Mouse (Mus musculus): ENCODE measurements around the gene Npas1. TPM values are rescaled to one million over a fixed set of nuclear protein-coding genes. Genes with fewer than 3 reads are reported as not detected.

Npas1 gene
- polyA plus RNA-seq (2014; fragmentation: Nextera tagmentation; extraction: Ambion mirVana) = 0.10 TPM in 1 of 2 replicates, not detected in the other

DNA sequence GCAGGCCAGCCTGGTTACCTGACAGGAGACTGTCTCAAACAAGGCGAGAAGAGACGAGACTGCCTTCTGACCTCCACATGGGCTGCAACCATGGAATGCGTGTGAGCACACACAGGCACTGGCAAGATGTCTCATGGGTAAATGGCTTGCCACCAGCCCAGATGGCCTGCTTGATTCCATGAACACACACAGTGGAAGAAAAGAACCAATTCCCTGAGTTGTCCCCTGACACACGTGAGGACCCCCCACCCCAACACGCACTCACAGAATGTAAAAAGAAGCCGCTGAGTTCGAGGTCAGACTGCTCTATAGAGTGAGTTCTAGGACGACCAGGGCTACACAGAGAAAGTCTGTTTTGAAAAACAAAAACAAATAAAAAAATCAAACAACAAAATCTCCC is at the start of gene Npas1:
Gene Npas1 (minus strand): TSS at position 101 of the 400 bp plus-strand sequence.
- 85% methylated on average over 8 of the region's 8 CpGs for WGBS
- Histone ChIP-seq H3K36me3 (ENCODE audit: control insufficient read depth, insufficient read depth, low read length) (no peaks in the 10 kb centered on the region), H3K4me2 (ENCODE audit: low read depth, severe bottlenecking) (peak within 1 kb of the TSS; percentile 46), H3K4me3 (ENCODE audit: low read depth, low read length) (peak within 1 kb of the TSS; percentile 20; the same call in 1 of the 2 replicates), H3K9ac (ENCODE audit: low read length) (no peak within 1 kb of the TSS), H3K27me3 (ENCODE audit: control insufficient read depth, insufficient read depth, low read length) (peaks cover 50% of the 10 kb centered on the region), H3K9me3 (ENCODE audit: control insufficient read depth, low read length) (peaks cover 2% of the 10 kb centered on the region; the same call in 1 of the 2 replicates), H3K4me1 (ENCODE audit: control insufficient read depth, insufficient read depth, low read length) (peaks cover 4% of the 10 kb centered on the region; the same call in 1 of the 2 replicates), H3K27ac (replicated peaks; ENCODE audit: low read depth, low read length) (no peak within 1 kb of the TSS)
- DNase-seq (ENCODE audit: low spot score) (no peak), ATAC-seq (ENCODE audit: insufficient number of reproducible peaks, low FRiP score, low TSS enrichment, low read depth) (no peak)

DNA sequence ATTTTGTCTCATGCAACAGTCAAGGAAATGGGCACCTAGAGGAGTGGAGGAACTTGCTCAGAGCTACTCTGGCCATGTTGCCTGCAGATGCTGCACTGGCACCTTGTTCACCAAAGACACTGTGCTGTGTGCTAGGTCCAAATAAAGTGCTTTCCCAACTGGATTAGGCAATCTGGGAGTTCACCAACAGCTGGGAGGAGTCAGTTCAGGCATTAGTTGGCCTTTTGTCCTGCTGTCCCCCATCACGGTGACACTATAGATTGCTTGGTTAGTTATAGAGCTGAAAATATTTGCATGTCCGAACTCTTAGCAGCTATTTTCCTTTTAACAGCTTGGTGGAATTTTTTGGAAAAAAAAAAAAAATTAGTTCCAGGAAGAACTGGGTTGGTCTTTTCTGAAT is 48.5 kb upstream of the Npas1 start:
- 98% methylated on average over 2 of the region's 2 CpGs for WGBS
- Histone ChIP-seq H3K9me3 (ENCODE audit: control insufficient read depth, low read length) (no peaks in the 10 kb centered on the region), H3K4me3 (ENCODE audit: low read depth, low read length) (no peak overlapping the region), H3K36me3 (ENCODE audit: control insufficient read depth, insufficient read depth, low read length) (peaks cover 2% of the 10 kb centered on the region; the same call in 1 of the 2 replicates), H3K4me1 (ENCODE audit: control insufficient read depth, insufficient read depth, low read length) (no peaks in the 10 kb centered on the region), H3K27ac (replicated peaks; ENCODE audit: low read depth, low read length) (no peak overlapping the region), H3K27me3 (ENCODE audit: control insufficient read depth, insufficient read depth, low read length) (no peaks in the 10 kb centered on the region), H3K9ac (ENCODE audit: low read length) (no peak overlapping the region), H3K4me2 (ENCODE audit: low read depth, severe bottlenecking) (no peak overlapping the region)
- ATAC-seq (ENCODE audit: insufficient number of reproducible peaks, low FRiP score, low TSS enrichment, low read depth) (no peak), DNase-seq (ENCODE audit: low spot score) (no peak)

DNA sequence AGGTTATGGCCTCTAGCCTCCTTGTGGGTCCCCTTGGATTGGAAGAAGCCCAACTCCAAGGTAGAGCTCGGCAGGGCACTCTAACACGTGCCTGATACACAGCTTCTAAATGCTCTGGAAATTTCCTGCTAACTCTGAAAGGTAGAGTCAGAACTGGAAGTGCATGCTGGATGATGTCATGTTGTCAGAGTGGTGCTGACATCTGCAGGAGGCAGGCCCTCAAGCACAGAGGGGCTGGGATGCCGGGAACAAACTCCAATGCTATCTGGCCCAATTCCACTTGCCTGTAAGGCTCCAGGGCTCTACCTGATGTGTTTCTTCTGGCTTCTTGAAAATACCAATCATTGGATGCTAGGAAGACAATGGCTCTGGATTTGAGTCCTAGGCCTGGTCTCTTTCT is 47.9 kb upstream of the Npas1 start:
- no peaks in the 10 kb centered on the region for H3K9me3 ChIP-seq (ENCODE audit: control insufficient read depth, low read length)
- H3K4me3 ChIP-seq (ENCODE audit: low read depth, low read length) = no peak overlapping the region
- H3K4me1 ChIP-seq (ENCODE audit: control insufficient read depth, insufficient read depth, low read length) = no peaks in the 10 kb centered on the region
- H3K4me2 ChIP-seq (ENCODE audit: low read depth, severe bottlenecking) = no peak overlapping the region
- H3K36me3 ChIP-seq (ENCODE audit: control insufficient read depth, insufficient read depth, low read length) = peaks cover 3% of the 10 kb centered on the region
- H3K9ac ChIP-seq (ENCODE audit: low read length) = no peak overlapping the region
- H3K27me3 ChIP-seq (ENCODE audit: control insufficient read depth, insufficient read depth, low read length) = no peaks in the 10 kb centered on the region
- 87% methylated on average over 3 of the region's 3 CpGs for WGBS
- no peak for ATAC-seq (ENCODE audit: insufficient number of reproducible peaks, low FRiP score, low TSS enrichment, low read depth)
- no peak for DNase-seq (ENCODE audit: low spot score)
- no peak overlapping the region for H3K27ac ChIP-seq (replicated peaks; ENCODE audit: low read depth, low read length)

DNA sequence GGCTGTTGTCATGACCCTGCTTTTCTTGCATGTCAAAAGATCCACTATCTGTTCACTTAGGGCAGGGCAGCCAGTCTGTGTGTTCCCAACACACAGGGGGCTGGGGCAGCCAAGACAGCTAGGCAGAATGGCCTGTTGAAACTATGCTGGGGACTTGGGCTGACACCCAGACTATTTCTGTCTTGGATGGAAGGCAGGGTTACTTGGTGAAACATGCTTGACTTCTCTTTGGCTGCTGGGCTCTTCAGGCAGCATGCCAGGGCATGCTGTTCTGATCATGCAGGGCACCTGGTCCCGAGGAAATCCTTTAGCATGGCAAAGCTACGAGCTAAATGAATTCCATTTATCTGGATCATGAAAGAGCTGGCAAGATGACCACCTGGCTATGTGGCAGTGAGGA is 46.8 kb upstream of the Npas1 start:
- no peaks in the 10 kb centered on the region for H3K9me3 ChIP-seq (ENCODE audit: control insufficient read depth, low read length)
- H3K4me3 ChIP-seq (ENCODE audit: low read depth, low read length) = no peak overlapping the region
- H3K4me2 ChIP-seq (ENCODE audit: low read depth, severe bottlenecking) = no peak overlapping the region
- 90% methylated on average over 2 of the region's 2 CpGs for WGBS
- no peak overlapping the region for H3K9ac ChIP-seq (ENCODE audit: low read length)
- H3K36me3 ChIP-seq (ENCODE audit: control insufficient read depth, insufficient read depth, low read length) = peaks cover 5% of the 10 kb centered on the region
- H3K27me3 ChIP-seq (ENCODE audit: control insufficient read depth, insufficient read depth, low read length) = no peaks in the 10 kb centered on the region
- H3K27ac ChIP-seq (replicated peaks; ENCODE audit: low read depth, low read length) = no peak overlapping the region
- no peak for ATAC-seq (ENCODE audit: insufficient number of reproducible peaks, low FRiP score, low TSS enrichment, low read depth)
- no peaks in the 10 kb centered on the region for H3K4me1 ChIP-seq (ENCODE audit: control insufficient read depth, insufficient read depth, low read length)
- no peak for DNase-seq (ENCODE audit: low spot score)

DNA sequence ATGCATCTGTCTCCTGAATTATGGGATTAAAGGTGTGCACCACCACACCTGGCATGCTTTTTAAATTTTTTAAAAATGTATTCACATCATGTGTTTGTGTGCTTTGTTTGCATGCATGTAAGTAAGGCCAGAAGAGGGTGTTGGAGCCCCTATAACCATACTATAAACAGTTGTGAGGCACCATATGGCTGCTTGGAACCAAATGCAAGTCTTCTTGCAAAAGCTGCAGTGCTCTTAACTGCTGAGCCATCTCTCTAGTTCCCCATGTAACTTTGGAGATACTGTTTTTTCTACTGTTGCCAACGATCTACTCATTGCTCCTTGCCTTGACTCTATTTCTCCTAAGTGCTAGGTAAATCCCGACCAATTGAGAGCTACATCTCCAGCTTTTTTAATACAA is 41.8 kb upstream of the Npas1 start:
- Histone ChIP-seq H3K4me3 (ENCODE audit: low read depth, low read length) (no peak overlapping the region), H3K4me2 (ENCODE audit: low read depth, severe bottlenecking) (no peak overlapping the region), H3K9ac (ENCODE audit: low read length) (no peak overlapping the region), H3K27ac (replicated peaks; ENCODE audit: low read depth, low read length) (no peak overlapping the region), H3K36me3 (ENCODE audit: control insufficient read depth, insufficient read depth, low read length) (peaks cover 5% of the 10 kb centered on the region), H3K27me3 (ENCODE audit: control insufficient read depth, insufficient read depth, low read length) (no peaks in the 10 kb centered on the region), H3K4me1 (ENCODE audit: control insufficient read depth, insufficient read depth, low read length) (no peaks in the 10 kb centered on the region), H3K9me3 (ENCODE audit: control insufficient read depth, low read length) (no peaks in the 10 kb centered on the region)
- ATAC-seq (ENCODE audit: insufficient number of reproducible peaks, low FRiP score, low TSS enrichment, low read depth) (no peak), DNase-seq (ENCODE audit: low spot score) (no peak)
- WGBS = 86% methylated on average over 2 of the region's 2 CpGs

DNA sequence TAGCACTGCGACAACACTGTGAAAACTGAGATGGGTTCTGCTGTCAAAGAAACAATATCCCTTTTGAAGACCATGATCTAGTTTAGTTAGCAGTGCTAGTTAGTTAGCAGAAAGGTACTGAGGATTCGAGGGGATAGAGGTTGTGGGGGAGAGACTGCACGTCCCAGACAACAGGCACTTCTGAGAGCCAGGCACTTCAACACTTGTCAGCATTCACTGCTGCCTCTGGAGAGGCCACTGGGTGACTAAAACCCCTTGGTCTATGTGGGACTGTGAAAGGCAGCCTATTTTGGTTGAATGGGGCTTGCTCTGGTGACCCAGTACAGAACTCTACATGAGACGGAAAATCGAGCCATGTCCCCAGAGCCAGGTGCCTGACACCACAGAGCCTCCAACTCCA is 39.7 kb upstream of the Npas1 start:
- H3K27me3 ChIP-seq (ENCODE audit: control insufficient read depth, insufficient read depth, low read length) = no peaks in the 10 kb centered on the region
- H3K36me3 ChIP-seq (ENCODE audit: control insufficient read depth, insufficient read depth, low read length) = peaks cover 5% of the 10 kb centered on the region
- ATAC-seq (ENCODE audit: insufficient number of reproducible peaks, low FRiP score, low TSS enrichment, low read depth) (no peak), DNase-seq (ENCODE audit: low spot score) (no peak)
- 95% methylated on average over 5 of the region's 5 CpGs for WGBS
- H3K27ac ChIP-seq (replicated peaks; ENCODE audit: low read depth, low read length) = no peak overlapping the region
- H3K9ac ChIP-seq (ENCODE audit: low read length) = no peak overlapping the region
- H3K9me3 ChIP-seq (ENCODE audit: control insufficient read depth, low read length) = no peaks in the 10 kb centered on the region
- H3K4me1 ChIP-seq (ENCODE audit: control insufficient read depth, insufficient read depth, low read length) = no peaks in the 10 kb centered on the region
- H3K4me3 ChIP-seq (ENCODE audit: low read depth, low read length) = no peak overlapping the region
- no peak overlapping the region for H3K4me2 ChIP-seq (ENCODE audit: low read depth, severe bottlenecking)

DNA sequence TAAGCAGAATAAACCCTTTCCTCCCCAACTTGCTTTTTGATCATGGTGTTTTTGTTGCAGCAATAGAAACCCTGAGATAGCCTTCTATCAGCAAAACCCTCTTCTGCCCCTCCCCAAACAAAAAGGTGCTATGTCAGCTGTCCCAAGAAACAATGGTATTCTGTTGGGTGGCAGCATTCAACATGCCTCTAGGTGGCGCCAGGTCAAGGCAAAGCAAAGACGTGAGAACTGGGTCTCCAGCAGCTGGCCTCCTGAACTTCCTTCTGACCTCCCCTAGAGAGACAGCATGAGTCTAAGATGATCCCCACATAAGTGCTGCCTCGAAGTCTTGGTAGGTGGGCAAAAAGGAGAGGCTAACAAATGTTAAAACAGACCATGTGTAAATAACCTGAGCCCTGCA is 29.8 kb upstream of the Npas1 start:
- no peaks in the 10 kb centered on the region for H3K9me3 ChIP-seq (ENCODE audit: control insufficient read depth, low read length)
- no peak overlapping the region for H3K4me2 ChIP-seq (ENCODE audit: low read depth, severe bottlenecking)
- 28% methylated on average over 3 of the region's 3 CpGs for WGBS
- no peak overlapping the region for H3K4me3 ChIP-seq (ENCODE audit: low read depth, low read length)
- DNase-seq (ENCODE audit: low spot score) (peak; percentile 56), ATAC-seq (ENCODE audit: insufficient number of reproducible peaks, low FRiP score, low TSS enrichment, low read depth) (no peak)
- H3K36me3 ChIP-seq (ENCODE audit: control insufficient read depth, insufficient read depth, low read length) = peaks cover 16% of the 10 kb centered on the region
- H3K4me1 ChIP-seq (ENCODE audit: control insufficient read depth, insufficient read depth, low read length) = no peaks in the 10 kb centered on the region
- no peak overlapping the region for H3K9ac ChIP-seq (ENCODE audit: low read length)
- H3K27ac ChIP-seq (replicated peaks; ENCODE audit: low read depth, low read length) = no peak overlapping the region
- no peaks in the 10 kb centered on the region for H3K27me3 ChIP-seq (ENCODE audit: control insufficient read depth, insufficient read depth, low read length)

DNA sequence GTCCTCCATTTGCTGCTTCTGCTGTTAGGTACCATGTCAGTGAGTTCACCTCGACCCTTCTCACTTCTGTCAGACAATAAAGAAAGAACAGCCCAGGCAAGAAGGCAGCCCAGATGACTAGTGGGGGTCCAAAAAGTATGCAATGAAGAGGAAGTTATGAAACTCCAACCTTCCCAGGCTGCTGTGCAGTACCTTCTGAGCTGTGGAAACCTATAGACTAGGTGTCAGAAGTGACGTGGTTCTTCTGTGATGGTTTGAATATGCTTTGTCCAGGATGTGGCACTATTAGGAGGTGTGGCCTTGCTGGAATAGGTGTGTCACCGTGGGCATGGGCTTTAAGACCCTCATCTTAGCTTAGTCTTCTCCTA is 27.7 kb upstream of the Npas1 start:
- Histone ChIP-seq H3K27ac (replicated peaks; ENCODE audit: low read depth, low read length) (no peak overlapping the region), H3K4me2 (ENCODE audit: low read depth, severe bottlenecking) (no peak overlapping the region), H3K9me3 (ENCODE audit: control insufficient read depth, low read length) (no peaks in the 10 kb centered on the region), H3K4me3 (ENCODE audit: low read depth, low read length) (no peak overlapping the region), H3K4me1 (ENCODE audit: control insufficient read depth, insufficient read depth, low read length) (no peaks in the 10 kb centered on the region), H3K9ac (ENCODE audit: low read length) (no peak overlapping the region), H3K27me3 (ENCODE audit: control insufficient read depth, insufficient read depth, low read length) (no peaks in the 10 kb centered on the region), H3K36me3 (ENCODE audit: control insufficient read depth, insufficient read depth, low read length) (peaks cover 18% of the 10 kb centered on the region)
- DNase-seq (ENCODE audit: low spot score) (no peak), ATAC-seq (ENCODE audit: insufficient number of reproducible peaks, low FRiP score, low TSS enrichment, low read depth) (no peak)
- 87% methylated on average over 3 of the region's 3 CpGs for WGBS

DNA sequence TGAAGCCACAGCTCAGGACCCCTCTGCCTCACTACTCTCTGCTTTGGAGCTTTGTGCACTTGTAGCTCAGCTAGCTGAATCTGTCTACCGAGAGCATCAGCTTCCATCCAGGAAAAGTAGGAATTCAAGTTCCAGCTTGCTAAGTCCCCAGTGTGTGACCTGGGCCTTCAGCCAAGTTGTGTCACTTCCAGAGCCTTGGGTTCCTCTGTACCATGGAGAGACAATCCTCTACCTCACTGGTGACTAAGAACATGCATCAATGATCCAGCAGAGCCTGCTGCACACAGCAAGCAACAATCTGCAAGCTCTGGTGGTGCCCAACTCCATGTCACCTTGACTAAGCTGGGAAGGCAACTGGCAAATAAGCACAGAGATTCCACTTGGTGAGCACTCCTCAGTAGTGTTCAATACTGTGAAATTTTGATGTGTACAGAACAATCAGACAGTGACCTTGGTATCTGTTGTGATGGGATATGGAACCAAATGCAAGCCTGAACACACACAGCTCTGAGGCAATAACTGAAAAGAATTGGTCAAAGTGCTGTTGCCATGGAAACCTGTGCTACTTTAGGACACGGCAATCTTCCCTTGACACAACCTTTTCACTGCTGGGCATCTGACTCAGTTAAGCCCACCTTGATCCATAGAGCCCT is 27.2 kb upstream of the Npas1 start:
- Histone ChIP-seq H3K4me3 (ENCODE audit: low read depth, low read length) (no peak overlapping the region), H3K4me2 (ENCODE audit: low read depth, severe bottlenecking) (no peak overlapping the region), H3K27me3 (ENCODE audit: control insufficient read depth, insufficient read depth, low read length) (no peaks in the 10 kb centered on the region), H3K36me3 (ENCODE audit: control insufficient read depth, insufficient read depth, low read length) (peaks cover 18% of the 10 kb centered on the region), H3K4me1 (ENCODE audit: control insufficient read depth, insufficient read depth, low read length) (no peaks in the 10 kb centered on the region), H3K9me3 (ENCODE audit: control insufficient read depth, low read length) (no peaks in the 10 kb centered on the region), H3K27ac (replicated peaks; ENCODE audit: low read depth, low read length) (no peak overlapping the region), H3K9ac (ENCODE audit: low read length) (no peak overlapping the region)
- ATAC-seq (ENCODE audit: insufficient number of reproducible peaks, low FRiP score, low TSS enrichment, low read depth) (no peak), DNase-seq (ENCODE audit: low spot score) (no peak)
- 91% methylated on average over 2 of the region's 2 CpGs for WGBS

Measured in limb, embryonic 11.5 days (tissue).